Mouse (Mus musculus) bone marrow macrophage, adult 2 months (primary cell): ENCODE measurements around the gene Arfip1.

ENCODE experiments used
- CTCF ChIP-seq: IDR thresholded peaks from 2 replicates; pipeline ENCODE4 v1.5.1; 2012; ENCODE audit warnings: low read depth, mild to moderate bottlenecking, low read length, moderate library complexity
- POLR2A ChIP-seq: IDR thresholded peaks from 2 replicates; pipeline ENCODE4 v1.6.1; 2012; ENCODE audit warnings: mild to moderate bottlenecking, low read depth, low read length, borderline replicate concordance

GRCm38 (mm10) chr3:84480006-84480897, 102.2 kb downstream of the Arfip1 start, which contains the start of gene Fhdc1:
- no peak for TF ChIP-seq POLR2A
- TF ChIP-seq CTCF: no peak
